Mouse (Mus musculus) heart, postnatal 0 days (tissue): Measurements from ENCODE around the gene Treml4. TPM values are rescaled to one million over a fixed set of nuclear protein-coding genes. Genes with fewer than 3 reads are reported as not detected.

Source experiments
- ATAC-seq: fragments of 200-750 bp; cut with Nextera tagmentation; 2 replicates; pipeline ENCODE4 v1.8.0; 2017; ENCODE audit warnings: low read depth, moderate number of reproducible peaks, moderate library complexity; ENCODE audit not compliant: insufficient read depth
- DNase-seq: peaks from one replicate; pipeline ENCODE4 v3.0.0-alpha.2; 2016; ENCODE audit warnings: low spot score
- H3K27ac ChIP-seq: fragments of 300-500 bp; sonication (generic); 2 replicates; pipeline ENCODE4 v1.5.1; 2014; ENCODE audit warnings: low read depth, mild to moderate bottlenecking
- H3K27me3 ChIP-seq: fragments of 300-500 bp; sonication (generic); 2 replicates; pipeline ENCODE4 v1.6.1; 2014; ENCODE audit warnings: low read length, mixed read lengths; ENCODE audit not compliant: control insufficient read depth, insufficient read depth
- H3K36me3 ChIP-seq: fragments of 300-500 bp; sonication (generic); replicated peaks from 2 replicates; pipeline ENCODE4 v1.6.1; 2014; ENCODE audit warnings: low read length, mixed read lengths; ENCODE audit not compliant: control insufficient read depth, insufficient read depth
- H3K4me1 ChIP-seq: fragments of 300-500 bp; sonication (generic); 2 replicates; pipeline ENCODE4 v1.6.1; 2014; ENCODE audit warnings: antibody characterized with exemption; ENCODE audit not compliant: control insufficient read depth, insufficient read depth
- H3K4me2 ChIP-seq: fragments of 300-500 bp; sonication (generic); 2 replicates; pipeline ENCODE4 v1.6.1; 2014; ENCODE audit warnings: low read depth, mild to moderate bottlenecking, low read length, moderate library complexity
- H3K4me3 ChIP-seq: fragments of 300-500 bp; sonication (generic); 2 replicates; pipeline ENCODE4 v1.5.1; 2014; ENCODE audit warnings: low read depth, low read length
- H3K9ac ChIP-seq: fragments of 300-500 bp; sonication (generic); replicated peaks from 2 replicates; pipeline ENCODE4 v1.6.1; 2014; ENCODE audit warnings: low read depth, low read length, mixed read lengths
- H3K9me3 ChIP-seq: fragments of 300-500 bp; sonication (generic); replicated peaks from 2 replicates; pipeline ENCODE4 v1.6.1; 2016; ENCODE audit warnings: low read length; ENCODE audit not compliant: control insufficient read depth
- CTCF ChIP-seq: IDR thresholded peaks from 2 replicates; pipeline ENCODE4 v1.5.1; 2016; ENCODE audit warnings: antibody characterized with exemption, control low read depth, low read depth
- EP300 ChIP-seq: IDR thresholded peaks from 2 replicates; pipeline ENCODE4 v1.6.1; 2016; ENCODE audit warnings: antibody characterized with exemption, low read depth
- WGBS: fragments of 180-500 bp; shearing (Covaris S2); extraction: QIAGEN DNeasy Blood & Tissue Kit; methylation state at CpG from one replicate; pipeline ENCODE4 v1.1.7; 2014; 5-methylcytosine and 5-hydroxymethylcytosine counted together
- polyA plus RNA-seq: library from polyadenylated mRNA; unstranded; fragments of >200 nt; fragmentation: Nextera tagmentation; extraction: Ambion mirVana; gene quantifications from 2 replicates; pipeline ENCODE4 v1.2.1, GENCODE M21; 2015
- total RNA-seq: library from RNA; depleted of rRNA; stranded (reverse); fragments of >200 nt; gene quantifications from 2 replicates; pipeline ENCODE4 v1.2.3, GENCODE M21; 2014; ENCODE audit warnings: low replicate concordance

The Treml4 gene
- total and polyA plus RNA-seq, 2 experiments from 2014 or later = 0.44 TPM; not detected in 1

GRCm38 (mm10) chr17:48281739-48282085 lies 17.6 kb downstream of the Treml4 start:
- Histone ChIP-seq H3K4me2 (peak overlapping the region; percentile 53), H3K9me3 (no peaks in the 10 kb centered on the region), H3K27ac (no peak overlapping the region), H3K27me3 (no peaks in the 10 kb centered on the region), H3K4me3 (peak overlapping the region; percentile 27), H3K36me3 (no peaks in the 10 kb centered on the region), H3K9ac (peak overlapping the region; percentile 15; the same call in 1 of the 2 replicates), H3K4me1 (0 out of 2 replicates have a peak, but pooled peaks cover 5% of the 10 kb centered on the region)
- 4% methylated on average over 3 of the region's 3 CpGs for WGBS
- TF ChIP-seq CTCF = no peak
- TF ChIP-seq EP300 = no peak
- DNase-seq (no peak), ATAC-seq (no peak)

GRCm38 (mm10) chr17:48286765-48287164 lies 22.7 kb downstream of the Treml4 start:
- DNase-seq = no peak
- 0 out of 2 replicates have a peak, but pooled peaks cover 1% of the 10 kb centered on the region for H3K4me1 ChIP-seq
- no peaks in the 10 kb centered on the region for H3K36me3 ChIP-seq
- H3K4me3 ChIP-seq = no peak overlapping the region
- no peaks in the 10 kb centered on the region for H3K27me3 ChIP-seq
- no peak for ATAC-seq
- no peak overlapping the region for H3K9ac ChIP-seq
- TF ChIP-seq EP300 (no peak), CTCF (peak; percentile 18; the same call in 1 of the 2 replicates)
- no peak overlapping the region for H3K27ac ChIP-seq
- H3K9me3 ChIP-seq = 0 out of 2 replicates have a peak, but pooled peaks cover 4% of the 10 kb centered on the region
- 29% methylated on average over 1 of the region's 1 CpGs for WGBS
- no peak overlapping the region for H3K4me2 ChIP-seq

- no peak overlapping the region for H3K4me3 ChIP-seq
- no peak overlapping the region for H3K4me2 ChIP-seq
- no peaks in the 10 kb centered on the region for H3K4me1 ChIP-seq
- no peaks in the 10 kb centered on the region for H3K36me3 ChIP-seq
- H3K27me3 ChIP-seq = no peaks in the 10 kb centered on the region
- DNase-seq (no peak), ATAC-seq (no peak)
- no peak overlapping the region for H3K27ac ChIP-seq
- no peak overlapping the region for H3K9ac ChIP-seq
- TF ChIP-seq EP300 (no peak), CTCF (peak; percentile 18; the same call in 1 of the 2 replicates)
- H3K9me3 ChIP-seq = 0 out of 2 replicates have a peak, but pooled peaks cover 4% of the 10 kb centered on the region
- WGBS = 53% methylated on average over 2 of the region's 2 CpGs
Measured at GRCm38 (mm10) chr17:48287276-48287675, 23.2 kb downstream of the Treml4 start.

- Histone ChIP-seq H3K27me3 (no peaks in the 10 kb centered on the region), H3K27ac (no peak overlapping the region), H3K4me3 (no peak overlapping the region), H3K9me3 (0 out of 2 replicates have a peak, but pooled peaks cover 4% of the 10 kb centered on the region), H3K4me1 (no peaks in the 10 kb centered on the region), H3K9ac (no peak overlapping the region), H3K4me2 (no peak overlapping the region), H3K36me3 (no peaks in the 10 kb centered on the region)
- 70% methylated on average over 5 of the region's 5 CpGs for WGBS
- ATAC-seq (no peak), DNase-seq (no peak)
- no peak for TF ChIP-seq EP300
- no peak for TF ChIP-seq CTCF
Measured at GRCm38 (mm10) chr17:48293500-48294194, 29.6 kb downstream of the Treml4 start.

GRCm38 (mm10) chr17:48299203-48299602 lies 35.1 kb downstream of the Treml4 start, which contains the start of gene Treml2:
Treml2 (plus strand) TSS chr17:48299498.
- ATAC-seq (no peak), DNase-seq (no peak)
- WGBS = 21% methylated on average over 3 of the region's 4 CpGs
- Histone ChIP-seq H3K9me3 (no peaks in the 10 kb centered on the region), H3K4me3 (peak within 1 kb of the TSS; percentile 17; the same call in 1 of the 2 replicates), H3K27me3 (no peaks in the 10 kb centered on the region), H3K36me3 (no peaks in the 10 kb centered on the region), H3K4me1 (no peaks in the 10 kb centered on the region), H3K27ac (no peak within 1 kb of the TSS), H3K4me2 (peak within 1 kb of the TSS; percentile 8; the same call in 1 of the 2 replicates), H3K9ac (no peak within 1 kb of the TSS)
- TF ChIP-seq EP300 = no peak
- no peak for TF ChIP-seq CTCF
